Mouse (Mus musculus) kidney, postnatal 25 days (tissue): ENCODE measurements around the gene Stard13.

Source experiments
- DNase-seq, 2 experiments: peaks; one replicate each; pipeline ENCODE4 v3.0.0; 2021; ENCODE audit warnings: mixed read lengths in 2 of 2

Stard13 gene

DNA sequence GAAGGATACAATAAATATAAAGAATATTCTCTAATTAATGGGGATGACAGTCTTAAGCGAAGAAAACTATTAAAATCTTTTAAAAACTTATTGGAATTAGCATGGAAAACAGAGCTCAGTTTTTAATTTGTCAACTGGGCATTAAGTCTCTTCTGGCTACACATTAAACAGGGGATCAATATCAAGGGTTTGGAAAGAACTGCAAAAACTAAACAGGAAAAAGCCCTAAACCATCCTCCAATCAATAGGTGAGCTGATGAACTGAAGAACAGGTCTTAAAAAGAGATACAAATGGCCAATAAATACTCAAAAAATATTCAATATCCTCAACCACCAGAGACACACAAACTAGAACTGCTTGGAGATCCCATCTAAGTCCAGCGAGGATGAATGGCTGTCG, 56.5 kb downstream of the Stard13 start:
- no peak for DNase-seq

- DNase-seq: peak; percentile 71 to 85
Observed at GRCm38 (mm10) chr5:151175897-151176313, 57.7 kb downstream of the Stard13 start.

DNA sequence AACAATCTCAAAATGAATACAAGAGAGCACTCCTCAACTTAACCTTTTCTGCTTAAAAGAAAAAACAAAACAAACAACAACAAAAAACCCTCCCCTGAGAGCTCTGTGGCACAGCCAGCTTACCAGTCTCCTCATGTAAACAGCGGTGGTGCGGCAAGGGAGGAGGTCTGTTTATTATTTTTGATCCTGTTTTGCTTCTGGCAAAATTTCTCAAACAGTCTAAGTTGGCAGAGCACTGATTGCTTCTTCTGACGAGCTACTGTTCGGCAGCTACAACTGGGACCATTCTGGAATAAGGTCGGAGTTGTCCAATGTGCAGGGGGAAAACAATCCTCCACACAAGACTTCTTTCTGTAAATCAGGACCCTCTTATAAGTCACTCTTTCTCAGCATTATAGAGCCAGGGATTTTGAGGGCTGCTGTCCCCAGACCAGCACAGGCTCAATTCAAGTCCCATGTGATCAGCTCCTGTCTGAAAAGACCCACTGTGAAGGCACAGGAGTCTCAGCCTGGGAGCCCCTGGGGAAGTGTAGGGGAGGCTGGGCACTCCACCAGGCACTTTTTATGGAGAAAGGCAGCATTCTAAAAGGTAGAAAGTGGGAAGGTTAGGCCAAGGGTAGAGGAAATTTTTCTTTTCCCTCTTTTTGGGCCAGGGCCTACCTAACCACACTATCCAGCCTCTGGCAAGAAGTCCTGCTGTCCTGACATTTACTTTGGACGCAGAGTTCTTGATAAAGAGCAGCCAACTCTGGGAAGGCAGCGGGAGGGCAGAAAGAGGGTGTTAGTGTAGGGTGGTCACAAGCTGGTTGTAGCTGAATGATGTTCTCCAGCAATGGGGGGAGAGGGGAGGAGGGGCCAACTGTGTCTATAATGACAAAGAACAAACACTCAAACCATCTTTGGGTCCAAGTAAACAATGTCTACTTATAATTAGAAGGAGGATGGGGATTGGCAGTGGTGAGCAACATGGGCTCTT, 58.9 kb downstream of the Stard13 start:
- no peak for DNase-seq

- DNase-seq: no peak
Observed at GRCm38 (mm10) chr5:151173774-151174173, 59.9 kb downstream of the Stard13 start.

GRCm38 (mm10) chr5:151170168-151170750, 63.4 kb downstream of the Stard13 start:
- no peak for DNase-seq

DNA sequence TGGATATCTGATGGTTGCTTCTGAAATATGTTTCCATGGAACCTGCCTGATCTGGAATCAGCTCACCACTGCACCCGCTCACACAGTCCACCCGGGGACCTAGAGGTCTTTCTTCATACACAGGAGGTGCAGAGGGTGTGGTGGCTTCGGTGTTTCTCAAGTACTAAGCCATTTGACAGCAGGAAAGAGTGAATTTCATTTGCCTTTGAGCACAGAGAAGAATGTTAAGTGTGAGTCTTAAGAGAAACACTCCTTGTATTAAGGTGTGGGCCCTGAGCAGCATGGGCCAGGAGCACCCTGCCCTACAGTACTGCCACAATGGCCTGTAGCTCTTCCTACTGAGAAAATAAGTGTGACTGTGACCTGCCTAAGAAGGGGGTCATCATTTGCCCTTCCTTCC, 65.4 kb downstream of the Stard13 start:
- DNase-seq: no peak

DNA sequence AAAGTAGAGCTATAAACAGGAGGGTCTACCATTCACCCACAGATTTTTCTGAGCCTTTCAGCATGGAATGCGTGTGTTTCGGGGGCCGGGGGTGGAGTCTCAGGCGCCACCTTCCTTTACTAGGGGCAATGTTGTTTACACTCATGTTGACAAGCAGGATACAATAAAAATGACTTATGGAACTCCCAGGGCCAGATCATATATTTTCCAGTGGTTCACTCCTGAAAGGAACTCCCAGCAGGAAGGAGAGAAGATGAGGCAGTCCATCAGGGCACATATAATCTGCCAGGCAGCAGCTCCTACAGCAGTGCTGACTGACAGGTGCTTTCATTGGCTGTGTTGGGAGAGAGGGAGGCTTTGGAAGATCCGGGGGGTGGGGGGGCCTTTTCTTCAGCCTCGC, 66.0 kb downstream of the Stard13 start:
- DNase-seq: no peak

- DNase-seq: peak; percentile 71 to 79
Observed at GRCm38 (mm10) chr5:151166266-151166665, 67.4 kb downstream of the Stard13 start.

DNA sequence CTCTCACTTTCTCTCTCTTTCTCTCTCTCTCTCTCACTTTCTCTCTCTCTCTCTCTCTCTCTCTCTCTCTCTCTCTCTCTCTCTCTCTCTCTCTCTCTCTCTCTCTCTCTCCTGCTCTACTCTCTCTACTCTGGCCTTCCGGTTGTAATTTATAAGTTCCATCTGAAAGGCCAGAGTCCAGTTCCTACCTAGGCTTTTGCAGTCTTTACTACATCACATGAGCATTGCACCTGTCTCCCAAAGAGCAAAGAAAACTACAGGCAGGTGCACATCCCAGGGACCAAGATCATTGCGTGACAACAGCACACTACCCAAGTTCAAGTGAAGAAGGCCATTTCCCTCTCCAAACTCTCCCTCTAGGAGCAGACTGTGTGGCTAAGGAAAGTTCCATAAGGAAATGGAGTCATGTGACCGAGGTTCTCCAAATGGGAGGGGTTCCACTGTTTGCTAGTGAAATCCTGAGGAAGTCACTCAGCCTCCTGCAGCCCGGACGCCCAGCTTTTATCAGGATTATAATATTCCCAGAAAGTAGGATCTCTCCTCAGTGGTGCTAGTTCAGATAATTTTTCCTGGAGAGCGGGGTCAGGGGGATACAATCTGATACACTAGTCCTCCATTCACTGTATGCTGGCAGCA, 68.1 kb downstream of the Stard13 start:
- no peak for DNase-seq

GRCm38 (mm10) chr5:151164815-151165214, 68.8 kb downstream of the Stard13 start:
- DNase-seq: no peak

DNA sequence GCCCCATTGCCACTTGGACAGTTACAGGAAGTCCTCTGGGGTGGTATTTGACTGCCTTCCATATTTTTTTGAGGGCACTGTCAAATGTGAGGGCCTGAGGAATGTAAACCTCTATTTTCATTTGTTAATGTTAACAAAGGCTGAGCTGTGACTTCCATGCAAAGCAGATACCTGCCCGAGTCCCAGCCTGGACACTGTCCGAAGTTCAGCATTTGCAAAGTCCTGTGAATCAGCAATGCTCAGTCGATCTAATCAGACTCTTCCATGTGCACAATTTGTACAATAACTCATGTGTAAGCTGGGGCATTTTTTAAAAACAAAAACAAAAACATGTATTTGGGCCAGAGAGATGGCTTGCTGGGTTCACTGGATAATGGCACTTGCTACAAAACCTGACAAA, 71.0 kb downstream of the Stard13 start:
- DNase-seq: peak; percentile 47 to 50

- DNase-seq: no peak
Observed at GRCm38 (mm10) chr5:151155247-151155646, 78.4 kb downstream of the Stard13 start.

GRCm38 (mm10) chr5:151154780-151155179, 78.9 kb downstream of the Stard13 start:
- peak; percentile 51 to 63 for DNase-seq

DNA sequence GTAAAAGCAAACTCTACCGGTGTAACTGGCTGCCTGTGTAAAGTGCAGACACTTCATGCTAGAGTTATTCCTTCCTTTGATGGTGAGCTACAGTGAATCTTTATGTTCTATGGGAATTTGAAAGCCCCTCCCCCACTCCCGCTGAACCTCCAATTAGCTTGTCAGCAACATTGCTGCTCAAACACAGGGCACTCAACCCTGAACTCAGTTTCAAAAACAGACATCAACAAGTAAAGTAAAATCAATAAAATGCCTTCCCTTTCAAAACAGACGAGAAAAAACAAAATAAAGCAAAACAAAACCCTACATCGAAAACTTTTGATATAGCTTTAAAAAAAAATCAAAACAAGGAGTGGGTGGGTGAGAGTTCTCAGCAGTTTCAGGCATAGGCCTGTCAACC, 79.6 kb downstream of the Stard13 start:
- DNase-seq: no peak

DNA sequence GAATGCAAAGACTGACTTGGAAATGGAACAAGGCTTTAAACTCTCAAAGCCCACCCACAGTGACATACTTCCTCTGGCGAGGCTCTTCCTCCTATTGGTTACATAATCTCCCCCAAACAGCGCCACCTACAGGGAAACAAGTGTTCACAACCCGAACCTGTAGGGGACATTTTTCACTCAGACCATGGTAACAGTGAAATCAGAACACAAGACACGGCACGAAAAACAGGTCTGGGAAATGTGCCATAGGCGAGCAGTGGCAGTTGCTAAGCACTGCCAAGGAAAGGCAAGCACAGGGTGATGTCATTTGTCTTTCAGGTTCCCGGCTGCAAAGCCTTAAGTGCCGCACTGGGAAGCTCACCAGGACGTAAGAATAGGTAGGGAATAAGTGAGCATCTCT, 82.1 kb downstream of the Stard13 start:
- peak in 1 of 2 experiments; percentile 31 for DNase-seq

- no peak for DNase-seq
Observed at GRCm38 (mm10) chr5:151149509-151149908, 84.1 kb downstream of the Stard13 start.

GRCm38 (mm10) chr5:151148079-151148478, 85.6 kb downstream of the Stard13 start:
- no peak for DNase-seq

GRCm38 (mm10) chr5:151145807-151146206, 87.8 kb downstream of the Stard13 start:
- no peak for DNase-seq

GRCm38 (mm10) chr5:151143955-151144354, 89.7 kb downstream of the Stard13 start:
- no peak for DNase-seq

- DNase-seq: peak in 1 of 2 experiments; percentile 42
Observed at GRCm38 (mm10) chr5:151142671-151143601, 90.7 kb downstream of the Stard13 start.

DNA sequence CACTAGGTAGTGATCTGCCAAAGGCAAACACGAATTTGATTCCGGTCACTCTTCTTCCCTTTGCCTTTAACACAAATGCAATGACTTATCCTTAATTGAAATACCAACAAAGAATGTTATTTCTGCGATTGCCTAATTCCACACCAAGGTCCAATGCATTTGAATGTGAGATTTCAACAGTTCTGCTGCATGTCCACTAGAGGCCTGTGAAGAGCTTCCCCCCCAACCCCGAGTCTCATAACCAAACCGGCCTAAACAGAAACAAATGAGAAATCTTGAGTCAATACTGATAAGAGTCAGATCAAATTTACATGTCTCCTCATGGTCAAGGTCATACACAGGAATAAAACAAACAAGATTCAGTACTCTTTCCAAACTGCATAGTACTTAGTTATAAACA, 91.4 kb downstream of the Stard13 start:
- peak; percentile 65 to 78 for DNase-seq

GRCm38 (mm10) chr5:151137901-151138300, 95.7 kb downstream of the Stard13 start:
- no peak for DNase-seq
